Mouse (Mus musculus) heart, postnatal 0 days (tissue): ENCODE measurements around the gene Pold2.

Experiments
- CTCF ChIP-seq: IDR thresholded peaks from 2 replicates; pipeline ENCODE4 v1.5.1; 2016; ENCODE audit warnings: antibody characterized with exemption, control low read depth, low read depth
- EP300 ChIP-seq: IDR thresholded peaks from 2 replicates; pipeline ENCODE4 v1.6.1; 2016; ENCODE audit warnings: antibody characterized with exemption, low read depth

- TF ChIP-seq CTCF (no peak), EP300 (no peak)
Measured at GRCm38 (mm10) chr11:5920323-5920960, 42.4 kb upstream of the Pold2 start.
